Mouse (Mus musculus): ENCODE measurements at regions not wholly inside any gene's neighbourhood (a gene's known extent, or its start where the extent isn't known, plus 50 kb on each side); places are given as distances from the start of the nearest gene placed in this dataset.

DNA sequence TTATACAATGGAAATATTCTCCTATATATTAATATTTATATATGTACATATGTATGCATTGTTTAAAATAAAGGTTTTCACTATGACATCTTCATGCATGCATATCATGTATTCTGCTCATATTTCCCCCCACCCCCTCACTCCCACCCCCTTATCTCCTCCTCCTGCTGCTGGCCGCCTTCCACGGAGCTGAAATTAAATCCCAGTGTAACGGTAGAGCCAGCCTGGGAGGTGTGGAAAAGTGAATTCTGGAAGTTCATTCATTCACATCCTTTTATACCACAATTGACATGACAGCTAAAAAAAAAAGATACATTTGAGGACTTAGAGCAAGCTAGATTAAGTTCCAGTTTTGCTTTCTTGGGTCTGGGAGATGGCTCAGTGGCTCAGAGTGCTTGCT is 85.7 kb upstream of the Rbpj start:
- TF ChIP-seq CTCF (IDR thresholded peaks at IDR 0.05; ENCODE audit: low read depth) (no peak), EP300 (IDR thresholded peaks at IDR 0.05; ENCODE audit: low read depth) (no peak)
